Mouse (Mus musculus): Measurements from ENCODE around the gene Map3k5. TPM values are rescaled to one million over a fixed set of nuclear protein-coding genes. Genes with fewer than 3 reads are reported as not detected.

Map3k5 gene
- polyA plus RNA-seq, 1 experiment from 2014 or later = 4.0 TPM

DNA sequence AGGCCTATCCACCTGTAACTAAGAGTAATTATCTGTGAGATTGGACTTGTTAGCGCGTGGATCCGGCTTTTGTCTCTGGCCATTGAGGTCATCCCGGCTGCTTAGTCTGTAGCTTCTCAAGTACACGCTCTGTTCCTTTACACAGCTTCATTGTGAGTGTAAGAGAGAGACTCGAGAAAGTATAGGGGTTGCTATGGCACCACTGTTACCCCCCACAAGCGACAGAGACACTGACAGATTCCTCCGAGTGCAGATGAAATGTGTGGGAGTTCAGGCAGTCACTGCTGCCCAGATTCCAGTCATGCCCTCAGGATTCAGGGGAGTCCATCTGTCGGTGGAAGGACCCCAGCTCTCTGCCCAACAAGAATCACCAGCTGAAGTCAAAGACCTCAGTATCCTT lies 53.5 kb downstream of the Map3k5 start:
- H3K36me3 ChIP-seq (ENCODE audit: control insufficient read depth, insufficient read depth, low read length) = no peaks in the 10 kb centered on the region
- H3K27ac ChIP-seq (ENCODE audit: low read depth, low read length) = no peak overlapping the region
- H3K27me3 ChIP-seq (ENCODE audit: control insufficient read depth, insufficient read depth, low read length) = no peaks in the 10 kb centered on the region
- 64% methylated on average over 9 of the region's 9 CpGs for WGBS
- ATAC-seq (ENCODE audit: low FRiP score, low TSS enrichment) = no peak
- no peak overlapping the region for H3K4me3 ChIP-seq (ENCODE audit: low read length)
- no peak overlapping the region for H3K4me2 ChIP-seq (replicated peaks; ENCODE audit: low read depth, low read length)
- no peaks in the 10 kb centered on the region for H3K4me1 ChIP-seq (ENCODE audit: control insufficient read depth, insufficient read depth, low read length)
- H3K9me3 ChIP-seq (ENCODE audit: control insufficient read depth, low read length) = 0 out of 2 replicates have a peak, but pooled peaks cover 3% of the 10 kb centered on the region
- no peak overlapping the region for H3K9ac ChIP-seq (ENCODE audit: low read depth, low read length)

DNA sequence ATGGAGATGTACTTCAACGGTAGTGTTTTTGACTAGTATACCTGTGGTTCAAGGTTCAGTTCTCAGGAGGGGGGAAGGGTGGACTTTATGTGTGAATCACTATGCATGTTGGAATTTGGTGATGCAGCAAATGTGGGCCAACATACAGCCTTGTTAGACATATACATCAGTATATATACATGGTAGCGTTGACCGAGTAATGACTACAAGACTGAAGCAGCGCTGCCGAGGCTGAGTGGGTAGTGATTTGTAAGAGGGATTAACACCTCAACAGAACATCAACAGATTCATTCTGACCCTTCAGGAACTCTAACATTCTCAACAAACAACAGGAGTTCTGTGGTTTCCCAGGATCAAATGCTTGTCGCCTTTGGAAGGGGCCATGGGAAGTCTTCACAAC lies 55.7 kb downstream of the Map3k5 start:
- ATAC-seq (ENCODE audit: low FRiP score, low TSS enrichment) = no peak
- 90% methylated on average over 6 of the region's 6 CpGs for WGBS

DNA sequence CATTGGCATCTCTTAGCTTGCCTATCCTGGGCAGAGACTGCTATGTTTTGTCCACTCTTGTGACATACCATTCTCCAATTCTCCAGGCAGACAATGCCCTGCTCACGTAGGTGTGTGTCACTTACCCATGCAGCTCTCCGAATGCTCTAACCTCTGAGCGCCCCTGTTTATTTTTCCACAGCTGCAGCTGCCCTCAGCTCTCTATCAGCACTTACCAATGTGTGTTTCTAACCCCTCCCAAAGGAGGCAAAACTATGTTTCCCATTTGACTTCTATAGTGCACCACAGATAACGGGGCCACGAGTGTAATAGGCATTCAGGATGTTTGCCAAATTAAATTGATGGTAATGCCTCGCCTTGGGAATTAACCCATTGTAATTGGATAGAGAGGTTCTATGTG lies 56.4 kb downstream of the Map3k5 start:
- H3K9me3 ChIP-seq (ENCODE audit: control insufficient read depth, low read length) = 0 out of 2 replicates have a peak, but pooled peaks cover 1% of the 10 kb centered on the region
- peaks cover 5% of the 10 kb centered on the region; the same call in 1 of the 2 replicates for H3K4me1 ChIP-seq (ENCODE audit: control insufficient read depth, insufficient read depth, low read length)
- H3K4me2 ChIP-seq (replicated peaks; ENCODE audit: low read depth, low read length) = no peak overlapping the region
- H3K4me3 ChIP-seq (ENCODE audit: low read length) = no peak overlapping the region
- H3K9ac ChIP-seq (ENCODE audit: low read depth, low read length) = no peak overlapping the region
- H3K27me3 ChIP-seq (ENCODE audit: control insufficient read depth, insufficient read depth, low read length) = no peaks in the 10 kb centered on the region
- WGBS = 67% methylated on average over 6 of the region's 6 CpGs
- H3K36me3 ChIP-seq (ENCODE audit: control insufficient read depth, insufficient read depth, low read length) = no peaks in the 10 kb centered on the region
- ATAC-seq (ENCODE audit: low FRiP score, low TSS enrichment) = no peak
- no peak overlapping the region for H3K27ac ChIP-seq (ENCODE audit: low read depth, low read length)

More for the DNA sequence above, 55.7 kb downstream of the Map3k5 start:
- 0 out of 2 replicates have a peak, but pooled peaks cover 3% of the 10 kb centered on the region for H3K9me3 ChIP-seq (ENCODE audit: control insufficient read depth, low read length)
- no peaks in the 10 kb centered on the region for H3K27me3 ChIP-seq (ENCODE audit: control insufficient read depth, insufficient read depth, low read length)
- H3K4me1 ChIP-seq (ENCODE audit: control insufficient read depth, insufficient read depth, low read length) = peaks cover 3% of the 10 kb centered on the region; the same call in 1 of the 2 replicates
- H3K4me2 ChIP-seq (replicated peaks; ENCODE audit: low read depth, low read length) = no peak overlapping the region
- H3K4me3 ChIP-seq (ENCODE audit: low read length) = no peak overlapping the region
- no peaks in the 10 kb centered on the region for H3K36me3 ChIP-seq (ENCODE audit: control insufficient read depth, insufficient read depth, low read length)
- no peak overlapping the region for H3K9ac ChIP-seq (ENCODE audit: low read depth, low read length)
- H3K27ac ChIP-seq (ENCODE audit: low read depth, low read length) = no peak overlapping the region

DNA sequence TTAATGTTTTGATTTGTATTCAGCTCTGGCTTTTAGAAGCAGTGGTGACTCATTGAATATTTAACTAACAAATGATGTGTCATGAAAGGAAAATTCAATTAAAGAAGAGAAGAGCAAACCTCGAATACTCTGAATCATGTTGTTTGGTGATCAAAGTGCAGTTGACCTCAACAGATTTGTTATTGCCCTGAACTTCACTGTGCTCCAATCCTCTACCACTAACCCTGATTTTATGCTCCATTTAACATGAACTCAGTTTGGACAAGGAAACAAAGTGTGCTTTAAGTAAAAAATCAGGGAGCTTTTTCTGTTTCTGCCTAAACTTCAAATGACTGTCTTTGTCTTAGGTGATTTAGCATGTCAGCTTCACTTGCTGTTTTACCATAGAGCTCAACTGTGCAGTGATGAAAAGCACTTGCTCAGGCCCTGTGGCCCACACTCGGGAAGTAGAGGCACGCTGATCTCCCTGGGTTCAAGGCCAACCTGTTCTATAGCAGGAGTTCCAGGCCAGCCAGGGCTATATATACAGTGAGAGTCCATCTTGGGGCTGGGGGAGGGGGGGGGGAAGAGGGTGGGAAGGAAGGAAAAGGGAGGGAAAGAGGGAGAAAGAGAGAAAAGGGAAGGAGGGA lies 57.1 kb downstream of the Map3k5 start:
- no peak overlapping the region for H3K4me3 ChIP-seq (ENCODE audit: low read length)
- no peak overlapping the region for H3K4me2 ChIP-seq (replicated peaks; ENCODE audit: low read depth, low read length)
- ATAC-seq (ENCODE audit: low FRiP score, low TSS enrichment) = no peak
- H3K36me3 ChIP-seq (ENCODE audit: control insufficient read depth, insufficient read depth, low read length) = no peaks in the 10 kb centered on the region
- peaks cover 5% of the 10 kb centered on the region; the same call in 1 of the 2 replicates for H3K4me1 ChIP-seq (ENCODE audit: control insufficient read depth, insufficient read depth, low read length)
- no peak overlapping the region for H3K27ac ChIP-seq (ENCODE audit: low read depth, low read length)
- no peaks in the 10 kb centered on the region for H3K27me3 ChIP-seq (ENCODE audit: control insufficient read depth, insufficient read depth, low read length)
- WGBS = 49% methylated on average over 3 of the region's 3 CpGs
- H3K9ac ChIP-seq (ENCODE audit: low read depth, low read length) = no peak overlapping the region
- no peaks in the 10 kb centered on the region for H3K9me3 ChIP-seq (ENCODE audit: control insufficient read depth, low read length)

DNA sequence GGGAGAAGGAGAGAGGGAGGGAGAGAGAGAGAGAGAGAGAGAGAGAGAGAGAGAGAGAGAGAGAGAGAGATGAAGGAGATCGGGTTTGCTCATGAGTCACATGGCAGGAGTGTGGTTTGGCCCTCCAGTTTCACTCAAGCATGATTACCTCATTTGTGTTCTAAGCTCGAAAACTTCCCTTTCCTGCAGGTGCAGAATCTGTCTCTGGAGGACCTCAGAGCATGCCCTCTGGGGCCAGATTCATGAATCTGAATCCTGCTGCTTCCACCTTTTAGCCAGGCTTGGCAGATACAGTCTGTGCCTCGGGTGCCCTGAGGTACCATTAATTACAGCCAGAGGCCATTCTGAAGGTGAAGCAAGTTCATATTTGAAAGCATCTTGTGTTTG lies 57.6 kb downstream of the Map3k5 start:
- no peak for ATAC-seq (ENCODE audit: low FRiP score, low TSS enrichment)
- WGBS = 12% methylated on average over 3 of the region's 3 CpGs

GRCm38 (mm10) chr10:19994469-19995450 lies 60.5 kb downstream of the Map3k5 start:
- WGBS = 59% methylated on average over 14 of the region's 14 CpGs
- Histone ChIP-seq H3K9ac (ENCODE audit: low read depth, low read length) (no peak overlapping the region), H3K9me3 (ENCODE audit: control insufficient read depth, low read length) (no peaks in the 10 kb centered on the region), H3K36me3 (ENCODE audit: control insufficient read depth, insufficient read depth, low read length) (no peaks in the 10 kb centered on the region), H3K4me3 (ENCODE audit: low read length) (no peak overlapping the region), H3K27ac (ENCODE audit: low read depth, low read length) (no peak overlapping the region), H3K27me3 (ENCODE audit: control insufficient read depth, insufficient read depth, low read length) (no peaks in the 10 kb centered on the region), H3K4me1 (ENCODE audit: control insufficient read depth, insufficient read depth, low read length) (peaks cover 5% of the 10 kb centered on the region; the same call in 1 of the 2 replicates), H3K4me2 (replicated peaks; ENCODE audit: low read depth, low read length) (no peak overlapping the region)
- ATAC-seq (ENCODE audit: low FRiP score, low TSS enrichment) = no peak; the same call in 1 of the 2 replicates

More for the DNA sequence above, 57.6 kb downstream of the Map3k5 start:
- H3K9ac ChIP-seq (ENCODE audit: low read depth, low read length) = no peak overlapping the region
- no peaks in the 10 kb centered on the region for H3K27me3 ChIP-seq (ENCODE audit: control insufficient read depth, insufficient read depth, low read length)
- H3K36me3 ChIP-seq (ENCODE audit: control insufficient read depth, insufficient read depth, low read length) = no peaks in the 10 kb centered on the region
- no peaks in the 10 kb centered on the region for H3K9me3 ChIP-seq (ENCODE audit: control insufficient read depth, low read length)
- H3K4me1 ChIP-seq (ENCODE audit: control insufficient read depth, insufficient read depth, low read length) = peaks cover 5% of the 10 kb centered on the region; the same call in 1 of the 2 replicates
- H3K4me2 ChIP-seq (replicated peaks; ENCODE audit: low read depth, low read length) = no peak overlapping the region
- H3K4me3 ChIP-seq (ENCODE audit: low read length) = no peak overlapping the region
- H3K27ac ChIP-seq (ENCODE audit: low read depth, low read length) = no peak overlapping the region

- Histone ChIP-seq H3K27me3 (ENCODE audit: control insufficient read depth, insufficient read depth, low read length) (no peaks in the 10 kb centered on the region), H3K4me1 (ENCODE audit: control insufficient read depth, insufficient read depth, low read length) (peaks cover 5% of the 10 kb centered on the region; the same call in 1 of the 2 replicates), H3K36me3 (ENCODE audit: control insufficient read depth, insufficient read depth, low read length) (no peaks in the 10 kb centered on the region), H3K4me3 (ENCODE audit: low read length) (no peak overlapping the region), H3K4me2 (replicated peaks; ENCODE audit: low read depth, low read length) (no peak overlapping the region), H3K9me3 (ENCODE audit: control insufficient read depth, low read length) (no peaks in the 10 kb centered on the region), H3K27ac (ENCODE audit: low read depth, low read length) (no peak overlapping the region), H3K9ac (ENCODE audit: low read depth, low read length) (no peak overlapping the region)
- WGBS = 68% methylated on average over 3 of the region's 3 CpGs
- ATAC-seq (ENCODE audit: low FRiP score, low TSS enrichment) = no peak
Observed at GRCm38 (mm10) chr10:19996151-19996550, 61.9 kb downstream of the Map3k5 start.

- ATAC-seq (ENCODE audit: low FRiP score, low TSS enrichment) = no peak
- H3K9ac ChIP-seq (ENCODE audit: low read depth, low read length) = no peak overlapping the region
- no peaks in the 10 kb centered on the region for H3K36me3 ChIP-seq (ENCODE audit: control insufficient read depth, insufficient read depth, low read length)
- no peaks in the 10 kb centered on the region for H3K27me3 ChIP-seq (ENCODE audit: control insufficient read depth, insufficient read depth, low read length)
- no peak overlapping the region for H3K27ac ChIP-seq (ENCODE audit: low read depth, low read length)
- WGBS = 70% methylated on average over 4 of the region's 4 CpGs
- H3K4me3 ChIP-seq (ENCODE audit: low read length) = no peak overlapping the region
- H3K4me1 ChIP-seq (ENCODE audit: control insufficient read depth, insufficient read depth, low read length) = peaks cover 3% of the 10 kb centered on the region; the same call in 1 of the 2 replicates
- no peaks in the 10 kb centered on the region for H3K9me3 ChIP-seq (ENCODE audit: control insufficient read depth, low read length)
- H3K4me2 ChIP-seq (replicated peaks; ENCODE audit: low read depth, low read length) = no peak overlapping the region
Observed at GRCm38 (mm10) chr10:19999703-20000407, 65.6 kb downstream of the Map3k5 start.

All from kidney, embryonic 14.5 days (tissue).